Mouse (Mus musculus): ENCODE measurements at regions not wholly inside any gene's neighbourhood (a gene's known extent, or its start where the extent isn't known, plus 50 kb on each side); places are given as distances from the start of the nearest gene placed in this dataset.
A peak's percentile ranks its signal among the peaks of the same experiment; 100 is the strongest.

- intact Hi-C loops (cut with DNase I), result no loop called here
- H3K4me3 ChIP-seq, result no peak overlapping the region
- no peak for DNase-seq
- TF ChIP-seq CTCF (IDR thresholded peaks at IDR 0.05), result no peak
- no peak overlapping the region for H3K27ac ChIP-seq
Measured at GRCm38 (mm10) chr4:124323589-124323988, 287.0 kb downstream of the 3100002H09Rik start.

GRCm38 (mm10) chr4:124321221-124321620 lies 289.4 kb downstream of the 3100002H09Rik start:
- Histone ChIP-seq H3K27ac (no peak overlapping the region), H3K4me3 (no peak overlapping the region)
- DNase-seq, result no peak
- TF ChIP-seq CTCF (IDR thresholded peaks at IDR 0.05), result no peak
- intact Hi-C loops (cut with DNase I), result no loop called here

GRCm38 (mm10) chr4:124317042-124317441 lies 293.6 kb downstream of the 3100002H09Rik start:
- TF ChIP-seq CTCF (IDR thresholded peaks at IDR 0.05), result no peak
- no peak for DNase-seq
- H3K4me3 ChIP-seq, result no peak overlapping the region
- H3K27ac ChIP-seq, result no peak overlapping the region
- intact Hi-C loops (cut with DNase I), result no loop called here

GRCm38 (mm10) chr4:124311657-124312056 lies 298.9 kb downstream of the 3100002H09Rik start:
- intact Hi-C loops (cut with DNase I), result no loop called here
- Histone ChIP-seq H3K4me3 (no peak overlapping the region), H3K27ac (no peak overlapping the region)
- no peak for TF ChIP-seq CTCF (IDR thresholded peaks at IDR 0.05)
- no peak for DNase-seq

- DNase-seq, result no peak
- H3K4me3 ChIP-seq, result no peak overlapping the region
- intact Hi-C loops (cut with DNase I), result no loop called here
Measured at GRCm38 (mm10) chr4:124310594-124310993, 300.0 kb downstream of the 3100002H09Rik start.

GRCm38 (mm10) chr4:124305871-124306555 lies 304.6 kb downstream of the 3100002H09Rik start:
- no peak for TF ChIP-seq CTCF (IDR thresholded peaks at IDR 0.05)
- intact Hi-C loops (cut with DNase I), result no loop called here
- H3K4me3 ChIP-seq, result no peak overlapping the region
- DNase-seq, result no peak
- no peak overlapping the region for H3K27ac ChIP-seq

More at GRCm38 (mm10) chr4:124310594-124310993, 300.0 kb downstream of the 3100002H09Rik start:
- no peak for TF ChIP-seq CTCF (IDR thresholded peaks at IDR 0.05)
- H3K27ac ChIP-seq, result no peak overlapping the region

- no peak overlapping the region for H3K27ac ChIP-seq
- intact Hi-C loops (cut with DNase I), result no loop called here
- no peak overlapping the region for H3K4me3 ChIP-seq
- no peak for DNase-seq
- TF ChIP-seq CTCF (IDR thresholded peaks at IDR 0.05), result no peak
Measured at GRCm38 (mm10) chr4:124302950-124303349, 307.7 kb downstream of the 3100002H09Rik start.

GRCm38 (mm10) chr4:124298667-124299437 lies 311.8 kb downstream of the 3100002H09Rik start:
- no peak for DNase-seq
- Histone ChIP-seq H3K4me3 (no peak overlapping the region), H3K27ac (no peak overlapping the region)
- TF ChIP-seq CTCF (IDR thresholded peaks at IDR 0.05), result no peak
- intact Hi-C loops (cut with DNase I), result no loop called here

- no peak for TF ChIP-seq CTCF (IDR thresholded peaks at IDR 0.05)
- DNase-seq, result no peak
- intact Hi-C loops (cut with DNase I), result no loop called here
- Histone ChIP-seq H3K27ac (no peak overlapping the region), H3K4me3 (no peak overlapping the region)
Measured at GRCm38 (mm10) chr4:124292254-124292653, 318.3 kb downstream of the 3100002H09Rik start.

- intact Hi-C loops (cut with DNase I), result no loop called here
Measured at GRCm38 (mm10) chr4:124291767-124292166, 318.8 kb downstream of the 3100002H09Rik start.

GRCm38 (mm10) chr4:124287471-124287870 lies 323.1 kb downstream of the 3100002H09Rik start:
- intact Hi-C loops (cut with DNase I), result no loop called here
- peak; percentile 42 for DNase-seq
- TF ChIP-seq CTCF (IDR thresholded peaks at IDR 0.05), result no peak
- H3K27ac ChIP-seq, result no peak overlapping the region
- no peak overlapping the region for H3K4me3 ChIP-seq

More at GRCm38 (mm10) chr4:124291767-124292166, 318.8 kb downstream of the 3100002H09Rik start:
- no peak for TF ChIP-seq CTCF (IDR thresholded peaks at IDR 0.05)
- Histone ChIP-seq H3K4me3 (no peak overlapping the region), H3K27ac (no peak overlapping the region)
- no peak for DNase-seq

GRCm38 (mm10) chr4:124278681-124279080 lies 331.9 kb downstream of the 3100002H09Rik start:
- Histone ChIP-seq H3K27ac (no peak overlapping the region), H3K4me3 (no peak overlapping the region)
- no peak for DNase-seq
- TF ChIP-seq CTCF (IDR thresholded peaks at IDR 0.05), result no peak
- intact Hi-C loops (cut with DNase I), result no loop called here

GRCm38 (mm10) chr4:124277456-124278181 lies 333.0 kb downstream of the 3100002H09Rik start:
- DNase-seq, result no peak
- intact Hi-C loops (cut with DNase I), result no loop called here
- no peak for TF ChIP-seq CTCF (IDR thresholded peaks at IDR 0.05)
- Histone ChIP-seq H3K27ac (no peak overlapping the region), H3K4me3 (peak overlapping the region; percentile 62)
